Mouse (Mus musculus) spleen, adult 10 weeks (tissue): ENCODE data around the gene Nol12. TPM values are rescaled to one million over a fixed set of nuclear protein-coding genes. Genes with fewer than 3 reads are reported as not detected.

Experiments
- polyA plus RNA-seq: library from polyadenylated mRNA; stranded (reverse); fragments of 350-450 nt; fragmentation: Illumina TruSeq; extraction: RNeasy Lipid Tissue Mini Kit (QIAGEN cat#74804); gene quantifications from one replicate; pipeline ENCODE4 v1.2.3, GENCODE M21; 2015; ENCODE audit warnings: low replicate concordance; ENCODE audit not compliant: insufficient read depth

Gene Nol12
- 16.0 TPM for polyA plus RNA-seq

GRCm38 (mm10) chr15:78934784-78935320 lies at the start of gene Nol12:
TSS of gene Nol12 (plus strand) at chr15:78934933.

GRCm38 (mm10) chr15:78899409-78899739 lies 35.4 kb upstream of the Nol12 start, which contains the start of gene Gm49510:
TSS of gene Gm49510 (plus strand) at chr15:78899667.

GRCm38 (mm10) chr15:78899740-78900584 lies 34.8 kb upstream of the Nol12 start, which contains the start of gene Sh3bp1:
TSS of gene Sh3bp1 (plus strand) at chr15:78899768.

GRCm38 (mm10) chr15:78913632-78914090 lies 21.1 kb upstream of the Nol12 start, which contains the start of gene Pdxp:
TSS of gene Pdxp (plus strand) at chr15:78913919.

GRCm38 (mm10) chr15:78926021-78926919 lies 8.5 kb upstream of the Nol12 start, which contains the start of gene Lgals1:
TSS of gene Lgals1 (plus strand) at chr15:78926725.

GRCm38 (mm10) chr15:78947657-78948056 lies 12.9 kb downstream of the Nol12 start, which contains the start of gene Triobp:
TSS of gene Triobp (plus strand) at chr15:78947724.

Other genes starting within 250 kb of the Nol12 start
- gene Elfn2, start 216.2 kb upstream of the Nol12 start, polyA plus RNA-seq = 0.08 TPM
- 33.7 TPM for gene Mfng, start 161.5 kb upstream of the Nol12 start, polyA plus RNA-seq
- gene Card10, start 131.9 kb upstream of the Nol12 start, polyA plus RNA-seq = 0.91 TPM
- 3.2 TPM for gene Cdc42ep1, start 92.3 kb upstream of the Nol12 start, polyA plus RNA-seq
- gene Lgals2, start 79.4 kb upstream of the Nol12 start, polyA plus RNA-seq = 0.51 TPM
- gene Gga1, start 57.7 kb upstream of the Nol12 start, polyA plus RNA-seq = 20.3 TPM
- gene Gm49510, start 35.3 kb upstream of the Nol12 start, polyA plus RNA-seq = not detected
- gene Sh3bp1, start 35.2 kb upstream of the Nol12 start, polyA plus RNA-seq = 39.0 TPM
- gene Pdxp, start 21.0 kb upstream of the Nol12 start, polyA plus RNA-seq = 6.3 TPM
- 71.2 TPM for gene Lgals1, start 8.2 kb upstream of the Nol12 start, polyA plus RNA-seq
- gene Triobp, start 12.8 kb downstream of the Nol12 start, polyA plus RNA-seq = 7.8 TPM
- gene H1f0, start 93.5 kb downstream of the Nol12 start, polyA plus RNA-seq = 27.7 TPM
- not detected for gene Galr3, start 107.0 kb downstream of the Nol12 start, polyA plus RNA-seq
- gene Ankrd54, start 128.0 kb downstream of the Nol12 start, polyA plus RNA-seq = 12.7 TPM
- 131 TPM for gene Eif3l, start 140.2 kb downstream of the Nol12 start, polyA plus RNA-seq
- 15.0 TPM for gene Micall1, start 174.0 kb downstream of the Nol12 start, polyA plus RNA-seq
- 23.0 TPM for gene Polr2f, start 206.1 kb downstream of the Nol12 start, polyA plus RNA-seq
- 0.72 TPM for gene 1700088E04Rik, start 206.3 kb downstream of the Nol12 start, polyA plus RNA-seq
- gene Sox10, start 230.3 kb downstream of the Nol12 start, polyA plus RNA-seq = 0.08 TPM